Mouse (Mus musculus) stomach, embryonic 14.5 days (tissue): ENCODE measurements around the gene Lrrc29. TPM values are rescaled to one million over a fixed set of nuclear protein-coding genes. Genes with fewer than 3 reads are reported as not detected.
"Not testable (repeated sequence)": the region's sequence is repeated elsewhere in the genome, so short reads cannot be mapped to it uniquely, and the experiment has no call there.

ENCODE experiments used
- ATAC-seq: fragments of 200-750 bp; cut with Nextera tagmentation; 2 replicates; pipeline ENCODE4 v1.8.0; 2017; ENCODE audit warnings: low read depth, moderate TSS enrichment; ENCODE audit not compliant: insufficient number of reproducible peaks, insufficient read depth, low FRiP score
- H3K27ac ChIP-seq: fragments of 300-500 bp; sonication (generic); 2 replicates; pipeline ENCODE4 v1.5.1; 2014; ENCODE audit warnings: mild to moderate bottlenecking, low read length, moderate library complexity, mixed read lengths
- H3K27me3 ChIP-seq: fragments of 300-500 bp; sonication (generic); 2 replicates; pipeline ENCODE4 v1.6.1; 2014; ENCODE audit warnings: low read length, control low read depth, mixed read lengths; ENCODE audit not compliant: control insufficient read depth, insufficient read depth
- H3K36me3 ChIP-seq: fragments of 300-500 bp; sonication (generic); 2 replicates; pipeline ENCODE4 v1.6.1; 2014; ENCODE audit warnings: mild to moderate bottlenecking, control low read depth, low read length, moderate library complexity, mixed read lengths; ENCODE audit not compliant: control insufficient read depth, insufficient read depth
- H3K4me1 ChIP-seq: fragments of 300-500 bp; sonication (generic); 2 replicates; pipeline ENCODE4 v1.6.1; 2014; ENCODE audit warnings: low read length, control low read depth, mixed read lengths; ENCODE audit not compliant: control insufficient read depth, insufficient read depth
- H3K4me2 ChIP-seq: fragments of 300-500 bp; sonication (generic); replicated peaks from 2 replicates; pipeline ENCODE4 v1.6.1; 2014; ENCODE audit warnings: low read depth, low read length, control low read depth
- H3K4me3 ChIP-seq: fragments of 300-500 bp; sonication (generic); 2 replicates; pipeline ENCODE4 v1.5.1; 2014; ENCODE audit warnings: low read depth, low read length, control low read depth
- H3K9ac ChIP-seq: fragments of 300-500 bp; sonication (generic); replicated peaks from 2 replicates; pipeline ENCODE4 v1.6.1; 2014; ENCODE audit warnings: low read depth, mild to moderate bottlenecking, control low read depth, low read length, moderate library complexity, mixed read lengths
- H3K9me3 ChIP-seq: fragments of 300-500 bp; sonication (generic); 2 replicates; pipeline ENCODE4 v1.6.1; 2016; ENCODE audit warnings: low read depth, low read length, control low read depth; ENCODE audit not compliant: control insufficient read depth
- WGBS: fragments of 180-500 bp; shearing (Covaris S2); extraction: QIAGEN DNeasy Blood & Tissue Kit; methylation state at CpG from one replicate; pipeline ENCODE4 v1.1.7; 2014; 5-methylcytosine and 5-hydroxymethylcytosine counted together
- polyA plus RNA-seq: library from polyadenylated mRNA; unstranded; fragments of >200 nt; fragmentation: Nextera tagmentation; extraction: Ambion mirVana; gene quantifications from 2 replicates; pipeline ENCODE4 v1.2.1, GENCODE M21; 2014

Lrrc29 gene
- polyA plus RNA-seq, 1 experiment from 2014 or later, result 2.6 TPM

DNA sequence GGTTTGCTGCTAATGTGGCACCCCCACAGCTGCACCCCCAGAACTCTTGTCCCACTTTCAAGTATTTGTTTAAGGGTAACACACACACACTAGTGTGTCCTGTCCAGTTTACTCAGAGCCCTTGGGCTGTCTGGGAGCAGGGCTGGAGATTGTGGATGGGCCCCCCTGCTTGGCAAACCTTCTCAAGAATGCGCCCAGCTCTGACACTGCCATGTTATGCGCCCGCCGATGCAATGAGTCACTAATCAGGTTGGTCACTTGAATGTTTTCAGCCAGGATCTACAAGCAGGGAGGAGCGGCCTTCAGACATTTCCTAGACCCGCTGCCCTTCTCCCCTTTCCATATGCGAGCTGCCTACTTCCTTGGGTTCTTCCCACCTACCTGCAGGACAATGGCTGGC is 33.6 kb downstream of the Lrrc29 start:
- H3K4me1 ChIP-seq, result peaks cover 20% of the 10 kb centered on the region; the same call in 1 of the 2 replicates
- 79% methylated on average over 7 of the region's 7 CpGs for WGBS
- ATAC-seq, result no peak

DNA sequence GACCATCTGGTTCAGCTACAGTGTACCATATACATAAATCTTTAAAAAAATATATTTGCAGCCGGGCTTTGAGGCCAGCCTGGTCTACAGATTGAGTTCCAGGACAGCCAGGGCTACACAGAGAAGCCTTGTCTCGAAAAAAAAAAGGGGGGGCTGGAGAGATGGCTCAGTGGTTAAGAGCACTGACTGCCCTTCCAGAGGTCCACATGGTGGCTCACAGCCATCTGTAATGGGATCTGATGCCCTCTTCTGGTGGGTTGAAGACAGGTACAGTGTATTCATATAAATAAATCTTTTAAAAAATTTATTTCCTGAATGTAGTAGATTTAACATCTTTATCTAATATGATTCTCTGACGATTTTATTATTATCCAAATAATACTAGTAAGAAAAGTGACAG is 34.3 kb downstream of the Lrrc29 start:
- not testable (repeated sequence) for ATAC-seq, H3K27ac ChIP-seq, H3K9me3 ChIP-seq, H3K27me3 ChIP-seq, H3K9ac ChIP-seq, H3K4me2 ChIP-seq, H3K4me3 ChIP-seq, H3K36me3 ChIP-seq
- WGBS, result 59% methylated on average over 3 of the region's 3 CpGs
- peaks cover 17% of the 10 kb centered on the region; the same call in 1 of the 2 replicates for H3K4me1 ChIP-seq

More for the DNA sequence above, 33.6 kb downstream of the Lrrc29 start:
- H3K27me3 ChIP-seq, result 0 out of 2 replicates have a peak, but pooled peaks cover 4% of the 10 kb centered on the region
- H3K9ac ChIP-seq, result no peak overlapping the region
- H3K4me2 ChIP-seq, result no peak overlapping the region
- no peaks in the 10 kb centered on the region for H3K9me3 ChIP-seq
- no peaks in the 10 kb centered on the region for H3K36me3 ChIP-seq
- H3K27ac ChIP-seq, result no peak overlapping the region
- H3K4me3 ChIP-seq, result no peak overlapping the region

DNA sequence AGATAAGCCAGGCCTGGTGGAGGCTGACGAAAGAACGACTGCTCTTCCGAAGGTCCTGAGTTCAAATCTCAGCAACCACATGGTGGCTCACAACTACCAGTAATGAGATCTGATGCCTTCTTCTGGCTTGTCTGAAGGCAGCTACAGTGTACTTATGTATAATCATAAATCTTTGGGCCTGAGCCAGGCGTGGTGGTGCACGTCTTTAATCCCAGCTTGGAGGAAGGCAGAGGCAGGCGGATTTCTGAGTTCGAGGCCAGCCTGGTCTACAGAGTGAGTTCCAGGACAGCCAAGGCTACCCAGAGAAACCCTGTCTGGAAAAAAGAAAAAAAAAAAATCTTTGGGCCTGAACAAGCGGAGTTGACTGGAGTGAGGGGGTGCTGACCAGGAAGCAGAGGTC is 34.7 kb downstream of the Lrrc29 start:
- H3K36me3 ChIP-seq, H3K9me3 ChIP-seq, H3K4me3 ChIP-seq, H3K27ac ChIP-seq, ATAC-seq, H3K9ac ChIP-seq, H3K27me3 ChIP-seq, H3K4me2 ChIP-seq: not testable (repeated sequence)
- WGBS, result 84% methylated on average over 8 of the region's 8 CpGs
- H3K4me1 ChIP-seq, result peaks cover 14% of the 10 kb centered on the region; the same call in 1 of the 2 replicates

DNA sequence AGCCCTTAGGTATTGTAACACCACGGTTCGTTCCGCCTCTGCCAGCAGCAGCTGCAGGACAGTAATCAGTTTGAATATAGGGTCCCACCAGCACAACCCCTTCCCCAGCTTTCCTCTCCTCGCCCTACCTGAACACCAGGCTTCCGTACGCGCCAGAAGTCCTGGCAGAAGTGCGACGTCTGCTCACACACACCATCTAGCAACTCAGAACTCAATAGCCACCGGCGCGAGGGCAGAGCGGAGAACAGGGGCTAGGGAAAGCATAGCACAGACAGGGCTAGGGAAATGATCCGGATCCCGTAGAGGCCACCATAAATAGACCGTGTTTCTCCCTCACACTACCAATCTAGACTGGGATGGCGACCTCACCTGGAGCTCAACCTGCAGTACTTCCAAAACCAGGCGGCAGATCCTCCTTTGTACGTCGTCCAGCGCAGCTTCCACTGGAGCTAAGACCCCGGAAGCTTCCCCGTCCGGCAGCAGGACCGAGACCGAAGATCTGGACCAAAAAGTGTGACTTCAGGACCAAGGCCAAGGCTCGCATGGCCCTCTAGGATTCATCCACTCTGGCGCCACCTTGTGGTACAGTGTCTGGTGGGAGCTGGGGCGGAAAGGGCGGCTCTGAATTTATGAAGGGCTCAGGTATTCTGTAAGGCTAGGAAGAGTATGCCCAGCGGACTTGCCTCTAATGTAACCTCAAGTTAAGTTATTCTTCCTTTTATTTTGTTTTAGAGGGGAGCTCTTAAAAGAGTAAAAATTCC is 35.3 kb downstream of the Lrrc29 start:
- 8% methylated on average over 31 of the region's 31 CpGs for WGBS
- H3K9me3 ChIP-seq, result no peaks in the 10 kb centered on the region
- no peak overlapping the region for H3K9ac ChIP-seq
- no peak overlapping the region for H3K27ac ChIP-seq
- H3K4me3 ChIP-seq, result peak overlapping the region; percentile 41; the same call in 1 of the 2 replicates
- H3K27me3 ChIP-seq, result 0 out of 2 replicates have a peak, but pooled peaks cover 4% of the 10 kb centered on the region
- no peaks in the 10 kb centered on the region for H3K36me3 ChIP-seq
- no peak for ATAC-seq
- H3K4me2 ChIP-seq, result peak overlapping the region; percentile 87; the same call in 1 of the 2 replicates
- peaks cover 14% of the 10 kb centered on the region; the same call in 1 of the 2 replicates for H3K4me1 ChIP-seq

DNA sequence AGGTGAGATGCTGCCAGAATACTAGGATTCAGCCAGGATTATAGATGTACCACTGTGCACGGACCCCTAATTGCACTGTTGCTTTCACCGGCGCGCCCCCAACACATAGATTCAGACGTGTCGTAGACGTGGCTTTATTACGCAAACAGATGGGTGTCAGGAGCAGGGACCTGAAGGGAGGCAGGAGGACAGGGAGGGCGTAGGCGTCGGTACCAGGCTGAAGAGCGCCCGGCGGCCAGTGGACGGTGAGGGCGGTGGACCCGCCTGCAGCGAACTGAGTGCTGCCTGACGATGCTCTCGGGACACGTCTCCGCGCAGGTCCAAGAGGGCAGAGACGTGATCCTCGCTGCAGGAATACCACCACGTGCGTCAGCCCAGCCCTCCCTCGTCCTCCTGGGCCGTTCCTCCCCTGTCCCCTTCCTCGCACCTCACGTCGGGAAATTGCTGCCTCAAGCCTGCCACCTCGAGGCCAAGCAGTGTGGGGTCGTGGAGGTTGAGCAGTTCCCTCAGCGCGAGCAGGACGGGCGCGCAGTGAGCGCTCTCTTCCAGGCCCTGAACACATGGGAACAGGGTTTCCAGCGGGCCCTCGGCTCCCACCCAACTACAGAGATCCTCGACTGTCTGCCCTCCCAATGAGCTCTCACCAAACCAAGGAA is 36.1 kb downstream of the Lrrc29 start, which contains the start of gene 4931428F04Rik:
Gene 4931428F04Rik, minus strand, starts transcription at position 60 of the 656 bp plus-strand sequence.
- H3K9me3 ChIP-seq, result no peaks in the 10 kb centered on the region
- 0 out of 2 replicates have a peak, but pooled peaks cover 4% of the 10 kb centered on the region for H3K27me3 ChIP-seq
- peaks cover 14% of the 10 kb centered on the region; the same call in 1 of the 2 replicates for H3K4me1 ChIP-seq
- H3K4me2 ChIP-seq, result peak within 1 kb of the TSS; percentile 87
- H3K36me3 ChIP-seq, result peaks cover 3% of the 10 kb centered on the region; the same call in 1 of the 2 replicates
- peak within 1 kb of the TSS; percentile 73 for H3K27ac ChIP-seq
- peak within 1 kb of the TSS; percentile 41 for H3K4me3 ChIP-seq
- no peak for ATAC-seq
- WGBS, result under 1% methylated on average over 41 of the region's 43 CpGs
- peak within 1 kb of the TSS; percentile 28; the same call in 1 of the 2 replicates for H3K9ac ChIP-seq

DNA sequence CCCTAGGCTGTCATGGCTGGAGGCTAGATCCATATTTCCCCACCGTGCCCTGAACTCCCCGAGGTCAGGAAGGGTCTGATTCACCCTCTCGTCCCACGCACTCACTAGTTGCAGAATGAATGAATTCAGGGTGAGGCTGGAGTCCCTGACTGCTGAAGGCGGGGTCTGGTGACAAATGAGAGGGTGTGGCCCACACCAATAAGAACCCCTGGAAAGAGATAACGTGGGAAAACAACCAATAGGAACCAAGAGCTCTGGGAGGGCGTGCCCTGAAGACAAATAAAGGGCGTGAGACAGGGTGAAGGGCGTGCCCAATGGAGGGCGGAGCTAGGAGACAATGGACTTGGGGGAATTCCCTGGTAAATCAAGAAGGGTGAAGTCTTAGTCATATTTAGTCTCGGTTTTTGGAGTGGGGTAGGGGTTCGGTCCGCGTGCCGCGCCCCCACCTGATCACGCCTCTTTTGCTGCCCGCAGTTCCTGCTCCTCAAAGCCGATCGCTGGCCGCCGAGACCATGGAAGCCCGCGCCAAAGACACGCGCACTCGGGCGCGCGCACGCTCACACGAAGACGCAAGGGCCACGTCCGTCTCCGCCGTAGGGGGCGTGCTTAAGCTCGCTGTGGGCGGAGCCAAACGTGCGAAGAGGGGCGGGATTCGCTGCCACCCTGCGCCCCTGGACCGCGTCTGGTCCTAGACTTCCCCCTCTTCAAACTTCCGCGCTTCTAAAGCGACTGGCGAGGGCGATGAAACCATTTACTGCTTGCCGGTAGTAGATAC is 36.9 kb downstream of the Lrrc29 start:
- H3K9ac ChIP-seq, result peak overlapping the region; percentile 28; the same call in 1 of the 2 replicates
- H3K4me2 ChIP-seq, result peak overlapping the region; percentile 87
- H3K27me3 ChIP-seq, result 0 out of 2 replicates have a peak, but pooled peaks cover 4% of the 10 kb centered on the region
- peaks cover 14% of the 10 kb centered on the region; the same call in 1 of the 2 replicates for H3K4me1 ChIP-seq
- peak overlapping the region; percentile 73 for H3K27ac ChIP-seq
- peak overlapping the region; percentile 41 for H3K4me3 ChIP-seq
- under 1% methylated on average over 53 of the region's 53 CpGs for WGBS
- no peaks in the 10 kb centered on the region for H3K9me3 ChIP-seq
- peaks cover 4% of the 10 kb centered on the region; the same call in 1 of the 2 replicates for H3K36me3 ChIP-seq
- ATAC-seq, result peak; percentile 93

DNA sequence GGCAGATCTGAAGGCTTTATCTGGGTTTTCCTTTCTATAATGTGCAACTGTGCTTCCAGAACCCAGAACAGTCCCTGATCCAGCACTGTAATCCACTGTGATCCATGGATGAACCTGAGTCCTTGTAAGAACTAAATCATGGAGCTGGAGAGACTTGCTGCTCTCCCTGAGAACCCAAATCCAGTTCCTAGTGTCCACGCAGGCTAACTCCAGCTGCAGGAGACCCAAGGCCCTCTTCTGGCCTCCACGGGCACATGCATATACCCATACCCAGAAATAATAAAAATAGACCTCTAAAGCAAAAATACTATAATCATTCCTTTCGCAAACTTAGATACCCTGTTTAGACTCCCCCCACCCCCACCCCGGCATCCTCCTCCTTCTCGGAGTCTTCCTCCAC is 37.8 kb downstream of the Lrrc29 start:
- H3K9me3 ChIP-seq, result no peaks in the 10 kb centered on the region
- ATAC-seq, result no peak
- H3K27ac ChIP-seq, result no peak overlapping the region
- H3K4me3 ChIP-seq, result peak overlapping the region; percentile 41; the same call in 1 of the 2 replicates
- no peak overlapping the region for H3K9ac ChIP-seq
- 77% methylated on average over 5 of the region's 5 CpGs for WGBS
- H3K4me1 ChIP-seq, result peaks cover 14% of the 10 kb centered on the region; the same call in 1 of the 2 replicates
- H3K4me2 ChIP-seq, result peak overlapping the region; percentile 87
- H3K27me3 ChIP-seq, result 0 out of 2 replicates have a peak, but pooled peaks cover 4% of the 10 kb centered on the region
- peaks cover 4% of the 10 kb centered on the region; the same call in 1 of the 2 replicates for H3K36me3 ChIP-seq
